Mouse (Mus musculus) small intestine, adult 2 months (tissue): ENCODE data around the gene Ubap2l. TPM values are rescaled to one million over a fixed set of nuclear protein-coding genes. Genes with fewer than 3 reads are reported as not detected.
A peak's percentile ranks its signal among the peaks of the same experiment; 100 is the strongest.

Source experiments
- H3K27ac ChIP-seq: fragments of 200-500 bp; 2 replicates; pipeline ENCODE4 v1.5.1; 2012; ENCODE audit warnings: low read depth, low read length, control low read depth, inconsistent platforms; ENCODE audit not compliant: insufficient read depth
- H3K27me3 ChIP-seq: fragments of 200-500 bp; 2 replicates; pipeline ENCODE4 v1.6.1; 2012; ENCODE audit warnings: mild to moderate bottlenecking, moderate library complexity, low read length, inconsistent platforms; ENCODE audit not compliant: control insufficient read depth, insufficient read depth
- H3K36me3 ChIP-seq: fragments of 200-500 bp; 2 replicates; pipeline ENCODE4 v1.6.1; 2012; ENCODE audit warnings: mild to moderate bottlenecking, low read length, control low read depth, inconsistent platforms; ENCODE audit not compliant: control insufficient read depth, insufficient read depth
- H3K4me1 ChIP-seq: fragments of 200-500 bp; 2 replicates; pipeline ENCODE4 v1.6.1; 2012; ENCODE audit warnings: low read length, inconsistent platforms, mixed read lengths; ENCODE audit not compliant: control insufficient read depth, insufficient read depth, insufficient read length
- H3K4me3 ChIP-seq: fragments of 200-500 bp; 2 replicates; pipeline ENCODE4 v1.5.1; 2012; ENCODE audit warnings: low read depth, mild to moderate bottlenecking, control low read depth, inconsistent platforms, low read length, moderate library complexity
- CTCF ChIP-seq: fragments of 200-500 bp; IDR thresholded peaks from 2 replicates; pipeline ENCODE4 v1.5.1; 2012; ENCODE audit warnings: low read depth, mild to moderate bottlenecking, control low read depth, inconsistent platforms, low read length, moderate library complexity, mixed read lengths; ENCODE audit not compliant: insufficient replicate concordance, insufficient read length; ENCODE audit errors: extremely low read depth
- POLR2A ChIP-seq: fragments of 200-500 bp; IDR thresholded peaks from 2 replicates; pipeline ENCODE4 v1.6.1; 2012; ENCODE audit warnings: low read depth, mild to moderate bottlenecking, control low read depth, inconsistent platforms, low read length, moderate library complexity
- WGBS: fragments of 180-500 bp; shearing (Covaris S2); methylation state at CpG from one replicate; pipeline ENCODE4 v1.1.7; 2018; 5-methylcytosine and 5-hydroxymethylcytosine counted together
- polyA plus RNA-seq: library from polyadenylated mRNA; depleted of rRNA; stranded (reverse); fragments of >200 nt; gene quantifications from 2 replicates; pipeline ENCODE4 v1.2.3, GENCODE M21; 2012

Ubap2l gene
- polyA plus RNA-seq, 1 experiment, result 52.2 TPM

DNA sequence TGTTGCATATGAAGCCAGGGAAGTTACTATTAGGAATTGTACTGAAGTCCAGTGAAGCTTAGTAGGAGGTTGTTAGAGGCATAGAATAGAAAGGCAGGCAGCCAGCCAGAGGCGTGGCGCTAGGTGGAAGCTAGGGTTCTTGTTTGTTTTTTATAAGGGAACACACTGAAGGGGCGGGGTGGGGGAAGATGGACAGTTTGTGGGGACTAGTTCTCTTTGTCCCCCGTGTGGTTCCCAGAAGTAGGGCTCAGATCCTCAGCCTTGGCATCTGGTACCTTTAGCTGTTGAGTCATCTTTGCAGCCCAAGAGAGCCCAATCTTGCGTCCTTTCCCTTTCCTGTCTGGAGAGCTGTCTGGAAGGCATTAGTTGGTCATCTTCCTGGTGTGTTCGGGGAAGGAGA is 32.9 kb upstream of the Ubap2l start:
- Histone ChIP-seq H3K4me1 (peaks cover 23% of the 10 kb centered on the region; the same call in 1 of the 2 replicates), H3K4me3 (no peak overlapping the region), H3K27ac (peak overlapping the region; percentile 8; the same call in 1 of the 2 replicates), H3K27me3 (no peaks in the 10 kb centered on the region), H3K36me3 (peaks cover 39% of the 10 kb centered on the region)
- TF ChIP-seq POLR2A, result no peak
- TF ChIP-seq CTCF, result peak; percentile 16; the same call in 1 of the 2 replicates
- WGBS, result 23% methylated on average over 6 of the region's 6 CpGs

DNA sequence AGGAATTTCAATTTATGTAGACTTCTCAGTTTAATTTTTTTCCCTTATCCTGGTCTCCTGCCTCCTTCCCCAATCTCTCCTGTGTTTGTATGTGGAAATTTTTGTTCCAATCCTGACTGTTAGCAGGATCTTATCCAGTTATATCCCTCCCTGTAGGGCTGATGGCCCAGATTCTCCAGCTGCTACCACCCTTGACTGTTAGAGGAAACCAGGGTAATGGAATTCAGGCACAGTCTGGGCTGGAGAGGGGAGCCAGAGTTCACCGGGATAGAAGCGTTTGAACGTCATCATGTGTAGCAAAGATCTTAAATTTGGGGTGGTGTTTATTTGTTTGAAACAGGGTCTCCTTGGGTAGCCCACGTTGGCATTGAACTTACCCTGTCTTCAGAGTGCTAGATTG is 32.4 kb upstream of the Ubap2l start:
- WGBS, result 25% methylated on average over 4 of the region's 4 CpGs
- peak overlapping the region; percentile 8; the same call in 1 of the 2 replicates for H3K27ac ChIP-seq
- no peak for TF ChIP-seq CTCF
- TF ChIP-seq POLR2A, result no peak

DNA sequence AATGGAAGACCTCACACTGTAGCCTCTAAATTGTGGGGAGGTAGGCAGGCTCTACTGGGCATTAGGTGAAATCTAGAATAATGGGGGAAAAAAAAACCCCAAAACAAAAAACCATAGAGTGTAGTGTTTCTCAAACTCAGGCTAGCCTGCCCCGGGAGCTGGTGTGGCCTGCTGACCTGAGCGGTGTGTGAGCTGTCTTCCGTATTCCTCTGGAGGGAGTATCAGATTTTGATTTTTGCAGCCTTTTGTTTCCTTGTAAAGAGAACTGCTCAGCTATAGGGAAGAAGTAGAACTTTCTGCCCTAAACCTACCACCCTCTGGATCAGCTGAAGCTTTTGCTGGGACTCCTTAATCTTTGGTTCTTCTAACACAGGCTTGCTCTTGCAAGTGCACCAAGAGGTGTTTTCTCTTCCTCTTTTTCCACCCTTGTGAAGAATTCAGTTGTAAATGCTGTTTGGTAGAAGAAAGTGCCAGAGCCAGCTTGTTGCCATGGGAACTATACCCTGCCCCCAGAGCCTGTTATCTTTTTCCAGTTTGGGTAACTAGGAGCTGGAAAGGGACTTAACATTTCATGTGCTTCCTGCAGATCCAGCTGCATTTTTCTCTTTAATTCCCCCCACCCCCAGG is 31.4 kb upstream of the Ubap2l start:
- Histone ChIP-seq H3K36me3 (peaks cover 25% of the 10 kb centered on the region), H3K4me3 (no peak overlapping the region), H3K27ac (peak overlapping the region; percentile 92), H3K27me3 (no peaks in the 10 kb centered on the region), H3K4me1 (peaks cover 23% of the 10 kb centered on the region; the same call in 1 of the 2 replicates)
- TF ChIP-seq POLR2A (no peak), CTCF (no peak)
- WGBS, result 13% methylated on average over 3 of the region's 3 CpGs

More for the DNA sequence above, 32.4 kb upstream of the Ubap2l start:
- no peak overlapping the region for H3K4me3 ChIP-seq
- no peaks in the 10 kb centered on the region for H3K27me3 ChIP-seq
- H3K36me3 ChIP-seq, result peaks cover 34% of the 10 kb centered on the region
- H3K4me1 ChIP-seq, result peaks cover 23% of the 10 kb centered on the region; the same call in 1 of the 2 replicates

DNA sequence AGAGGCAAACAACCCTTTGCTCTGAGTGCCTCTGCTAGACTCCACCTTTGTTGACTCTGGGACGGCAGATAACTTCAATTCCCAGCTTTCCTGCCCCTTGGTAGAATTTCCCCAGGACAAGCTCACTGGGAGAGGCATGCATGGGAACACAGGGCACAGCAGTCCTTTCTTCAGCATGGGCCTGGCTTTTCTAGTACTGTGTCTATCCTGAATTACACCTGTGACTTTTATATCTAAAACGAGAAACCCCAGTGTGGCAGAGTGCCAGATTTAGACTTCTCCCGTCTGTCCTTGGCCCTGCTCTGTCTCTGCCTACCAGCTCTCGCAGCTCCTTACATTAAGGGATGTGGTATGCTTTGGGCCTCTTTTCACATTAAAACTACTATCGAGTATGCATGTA is 30.6 kb upstream of the Ubap2l start:
- Histone ChIP-seq H3K27ac (peak overlapping the region; percentile 92), H3K4me1 (peaks cover 25% of the 10 kb centered on the region; the same call in 1 of the 2 replicates), H3K27me3 (no peaks in the 10 kb centered on the region), H3K36me3 (peaks cover 17% of the 10 kb centered on the region), H3K4me3 (peak overlapping the region; percentile 25)
- TF ChIP-seq CTCF (peak; percentile 10; the same call in 1 of the 2 replicates), POLR2A (0 out of 2 replicates have a peak, but pooled peaks have one; percentile 28)
- WGBS, result 7% methylated on average over 5 of the region's 5 CpGs

DNA sequence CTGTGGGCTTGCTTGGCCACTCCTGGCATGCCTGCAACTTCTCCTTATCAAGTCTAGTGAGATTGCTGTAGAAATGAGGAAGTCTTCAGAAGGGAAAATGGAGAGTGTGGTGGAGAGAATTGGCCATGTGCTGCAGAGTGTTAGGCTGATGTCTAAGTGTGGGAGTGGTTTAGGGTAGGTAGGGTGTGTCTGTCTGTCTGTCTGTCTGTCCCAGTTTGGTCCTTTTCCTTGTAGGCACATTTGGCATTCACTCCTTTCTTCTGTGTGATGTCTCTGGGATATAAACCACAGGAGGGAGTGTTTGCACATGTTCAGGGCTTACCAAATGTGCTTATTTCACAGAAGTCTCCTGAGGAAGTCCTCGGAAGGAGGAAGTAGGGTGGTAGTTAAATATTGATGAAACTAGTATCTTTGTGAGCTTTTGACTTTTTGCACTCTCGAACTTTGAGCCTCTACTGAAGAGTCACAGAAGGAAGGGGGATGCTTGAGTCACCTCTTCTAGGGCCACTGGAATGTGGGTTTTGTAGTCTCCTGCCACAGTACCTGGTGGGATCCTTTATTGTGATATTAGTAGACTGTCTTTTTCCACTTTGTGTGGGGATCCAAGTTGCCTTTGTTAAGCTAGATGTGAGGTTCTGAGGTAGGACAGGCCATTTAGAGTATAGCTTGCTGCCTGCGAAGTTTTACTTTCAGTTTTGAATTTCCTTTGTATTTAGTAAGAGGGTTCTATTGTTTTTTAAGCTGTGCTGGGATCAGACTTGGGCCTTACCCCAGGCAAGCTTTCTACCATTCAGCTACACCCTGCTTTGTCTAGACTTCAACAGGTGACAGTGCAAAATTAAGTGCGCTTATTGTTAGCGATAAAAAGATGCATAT is 29.2 kb upstream of the Ubap2l start:
- WGBS, result 8% methylated on average over 5 of the region's 5 CpGs
- peak overlapping the region; percentile 50 for H3K4me3 ChIP-seq
- H3K27me3 ChIP-seq, result no peaks in the 10 kb centered on the region
- H3K36me3 ChIP-seq, result peaks cover 4% of the 10 kb centered on the region; the same call in 1 of the 2 replicates
- TF ChIP-seq CTCF (no peak), POLR2A (no peak)
- H3K27ac ChIP-seq, result peak overlapping the region; percentile 92
- H3K4me1 ChIP-seq, result peaks cover 25% of the 10 kb centered on the region; the same call in 1 of the 2 replicates

DNA sequence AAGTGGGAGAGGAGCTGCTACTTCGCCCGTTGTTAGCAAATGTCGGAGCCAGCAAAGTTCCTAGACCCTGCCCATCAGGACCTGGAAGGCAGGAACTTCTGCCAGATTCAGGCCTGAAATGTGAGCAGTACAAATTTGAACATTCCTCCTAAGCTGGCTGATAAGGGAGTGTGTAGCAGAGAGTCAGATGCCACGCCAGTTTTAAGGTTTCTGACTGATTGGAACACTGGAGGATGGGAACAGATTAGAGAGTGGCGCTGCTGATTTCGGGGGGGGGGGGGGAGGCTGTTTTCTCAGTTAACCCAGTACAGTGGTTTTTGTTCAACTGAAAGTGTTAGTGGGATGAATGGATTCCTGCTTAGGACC is 28.1 kb upstream of the Ubap2l start:
- 1% methylated on average over 6 of the region's 6 CpGs for WGBS
- Histone ChIP-seq H3K27me3 (no peaks in the 10 kb centered on the region), H3K27ac (peak overlapping the region; percentile 97), H3K36me3 (no peaks in the 10 kb centered on the region), H3K4me3 (peak overlapping the region; percentile 76), H3K4me1 (peaks cover 25% of the 10 kb centered on the region; the same call in 1 of the 2 replicates)
- no peak for TF ChIP-seq CTCF
- no peak for TF ChIP-seq POLR2A
